Mouse (Mus musculus) liver, adult 2 months (tissue): ENCODE data around the gene Med8. TPM values are rescaled to one million over a fixed set of nuclear protein-coding genes. Genes with fewer than 3 reads are reported as not detected.

Experiments used
- DNase-seq: peaks from one replicate; pipeline ENCODE4 v3.0.0-alpha.2; 2011; ENCODE audit warnings: low read depth, low spot score; ENCODE audit errors: extremely low read depth
- H3K27ac ChIP-seq: fragments of 200-500 bp; replicated peaks from 2 replicates; pipeline ENCODE4 v1.5.1; 2012; ENCODE audit warnings: low read depth, mild to moderate bottlenecking, control low read depth, inconsistent platforms, low read length; ENCODE audit not compliant: insufficient read depth
- H3K27me3 ChIP-seq: fragments of 200-500 bp; 2 replicates; pipeline ENCODE4 v1.6.1; 2012; ENCODE audit warnings: mild to moderate bottlenecking, moderate library complexity, low read length, inconsistent platforms; ENCODE audit not compliant: control insufficient read depth, insufficient read depth
- H3K36me3 ChIP-seq: fragments of 200-500 bp; 2 replicates; pipeline ENCODE4 v1.6.1; 2012; ENCODE audit warnings: low read length, inconsistent platforms; ENCODE audit not compliant: control insufficient read depth, insufficient read depth
- H3K4me1 ChIP-seq: fragments of 200-500 bp; 2 replicates; pipeline ENCODE4 v1.6.1; 2011; ENCODE audit warnings: low read length; ENCODE audit not compliant: control insufficient read depth, insufficient read depth
- H3K4me3 ChIP-seq: fragments of 200-500 bp; 2 replicates; pipeline ENCODE4 v1.5.1; 2011; ENCODE audit warnings: low read depth, mild to moderate bottlenecking, control low read depth, low read length, moderate library complexity; ENCODE audit not compliant: insufficient read depth
- H3K79me2 ChIP-seq: fragments of 200-500 bp; 2 replicates; pipeline ENCODE4 v1.6.1; 2012; ENCODE audit warnings: inconsistent platforms, mild to moderate bottlenecking, low read length, moderate library complexity; ENCODE audit not compliant: control insufficient read depth, insufficient read depth
- H3K9ac ChIP-seq: fragments of 200-500 bp; 2 replicates; pipeline ENCODE4 v1.6.1; 2012; ENCODE audit warnings: low read depth, mild to moderate bottlenecking, control low read depth, inconsistent platforms, low read length
- CTCF ChIP-seq: fragments of 200-500 bp; IDR thresholded peaks from 2 replicates; pipeline ENCODE4 v1.5.1; 2011; ENCODE audit warnings: low read depth, low read length, control low read depth
- POLR2A ChIP-seq: fragments of 200-500 bp; IDR thresholded peaks from 2 replicates; pipeline ENCODE4 v1.6.1; 2011; ENCODE audit warnings: low read length, control low read depth; ENCODE audit not compliant: insufficient read depth; ENCODE audit errors: extremely low read depth
- WGBS: fragments of 180-500 bp; shearing (Covaris S2); methylation state at CpG from one replicate; pipeline ENCODE4 v1.1.7; 2018; 5-methylcytosine and 5-hydroxymethylcytosine counted together
- polyA plus RNA-seq: library from polyadenylated mRNA; depleted of rRNA; stranded (reverse); fragments of >200 nt; gene quantifications from 2 replicates; pipeline ENCODE4 v1.2.3, GENCODE M21; 2012
- total RNA-seq: library from RNA; depleted of rRNA; stranded (reverse); fragments of >200 nt; gene quantifications from 2 replicates; pipeline ENCODE4 v1.2.3, GENCODE M21; 2014

Gene Med8
- total and polyA plus RNA-seq, 2 experiments, result 25.5 to 40.3 TPM

- H3K27ac ChIP-seq, result no peak overlapping the region
- H3K4me1 ChIP-seq, result no peaks in the 10 kb centered on the region
- no peaks in the 10 kb centered on the region for H3K79me2 ChIP-seq
- 96% methylated on average over 7 of the region's 7 CpGs for WGBS
- H3K27me3 ChIP-seq, result no peaks in the 10 kb centered on the region
- TF ChIP-seq CTCF (no peak), POLR2A (no peak)
- no peak overlapping the region for H3K9ac ChIP-seq
- H3K36me3 ChIP-seq, result peaks cover 29% of the 10 kb centered on the region
- no peak overlapping the region for H3K4me3 ChIP-seq
- no peak for DNase-seq
Measured at GRCm38 (mm10) chr4:118383271-118383670, 25.9 kb upstream of the Med8 start.

GRCm38 (mm10) chr4:118387316-118387715 is 21.8 kb upstream of the Med8 start:
- WGBS, result 96% methylated on average over 8 of the region's 8 CpGs

GRCm38 (mm10) chr4:118390146-118390545 is 19.0 kb upstream of the Med8 start:
- no peaks in the 10 kb centered on the region for H3K79me2 ChIP-seq
- no peak overlapping the region for H3K27ac ChIP-seq
- TF ChIP-seq CTCF (no peak), POLR2A (no peak)
- DNase-seq, result no peak
- no peak overlapping the region for H3K4me3 ChIP-seq
- peaks cover 15% of the 10 kb centered on the region for H3K36me3 ChIP-seq
- H3K4me1 ChIP-seq, result no peaks in the 10 kb centered on the region
- H3K27me3 ChIP-seq, result no peaks in the 10 kb centered on the region
- H3K9ac ChIP-seq, result no peak overlapping the region
- 92% methylated on average over 11 of the region's 11 CpGs for WGBS

More at GRCm38 (mm10) chr4:118387316-118387715, 21.8 kb upstream of the Med8 start:
- no peaks in the 10 kb centered on the region for H3K4me1 ChIP-seq
- TF ChIP-seq POLR2A, result no peak
- TF ChIP-seq CTCF, result no peak
- no peak overlapping the region for H3K9ac ChIP-seq
- H3K79me2 ChIP-seq, result no peaks in the 10 kb centered on the region
- no peaks in the 10 kb centered on the region for H3K27me3 ChIP-seq
- no peak overlapping the region for H3K27ac ChIP-seq
- H3K4me3 ChIP-seq, result no peak overlapping the region
- peaks cover 16% of the 10 kb centered on the region for H3K36me3 ChIP-seq
- no peak for DNase-seq

GRCm38 (mm10) chr4:118394505-118394904 is 14.6 kb upstream of the Med8 start:
- 81% methylated on average over 6 of the region's 6 CpGs for WGBS
- Histone ChIP-seq H3K36me3 (peaks cover 13% of the 10 kb centered on the region; the same call in 1 of the 2 replicates), H3K27ac (no peak overlapping the region), H3K27me3 (no peaks in the 10 kb centered on the region), H3K79me2 (no peaks in the 10 kb centered on the region), H3K4me1 (peaks cover 3% of the 10 kb centered on the region; the same call in 1 of the 2 replicates), H3K9ac (no peak overlapping the region), H3K4me3 (no peak overlapping the region)
- DNase-seq, result no peak
- TF ChIP-seq CTCF (no peak), POLR2A (no peak)

GRCm38 (mm10) chr4:118395289-118395688 is 13.8 kb upstream of the Med8 start:
- H3K36me3 ChIP-seq, result peaks cover 13% of the 10 kb centered on the region; the same call in 1 of the 2 replicates
- H3K4me1 ChIP-seq, result peaks cover 3% of the 10 kb centered on the region; the same call in 1 of the 2 replicates

GRCm38 (mm10) chr4:118396433-118396832 is 12.7 kb upstream of the Med8 start:
- WGBS, result 36% methylated on average over 3 of the region's 3 CpGs
- H3K36me3 ChIP-seq, result peaks cover 13% of the 10 kb centered on the region; the same call in 1 of the 2 replicates
- no peak overlapping the region for H3K4me3 ChIP-seq
- TF ChIP-seq CTCF (no peak), POLR2A (no peak)
- H3K27ac ChIP-seq, result no peak overlapping the region
- H3K9ac ChIP-seq, result no peak overlapping the region
- no peaks in the 10 kb centered on the region for H3K27me3 ChIP-seq
- DNase-seq, result no peak
- H3K4me1 ChIP-seq, result peaks cover 6% of the 10 kb centered on the region; the same call in 1 of the 2 replicates
- no peaks in the 10 kb centered on the region for H3K79me2 ChIP-seq

More at GRCm38 (mm10) chr4:118395289-118395688, 13.8 kb upstream of the Med8 start:
- TF ChIP-seq POLR2A (no peak), CTCF (no peak)
- Histone ChIP-seq H3K4me3 (no peak overlapping the region), H3K79me2 (no peaks in the 10 kb centered on the region), H3K27me3 (no peaks in the 10 kb centered on the region), H3K9ac (no peak overlapping the region), H3K27ac (no peak overlapping the region)
- WGBS, result 66% methylated on average over 4 of the region's 4 CpGs
- DNase-seq, result no peak
